14 mouse cellular contexts compared by ENCODE assay signal in the genomic region with DNA sequence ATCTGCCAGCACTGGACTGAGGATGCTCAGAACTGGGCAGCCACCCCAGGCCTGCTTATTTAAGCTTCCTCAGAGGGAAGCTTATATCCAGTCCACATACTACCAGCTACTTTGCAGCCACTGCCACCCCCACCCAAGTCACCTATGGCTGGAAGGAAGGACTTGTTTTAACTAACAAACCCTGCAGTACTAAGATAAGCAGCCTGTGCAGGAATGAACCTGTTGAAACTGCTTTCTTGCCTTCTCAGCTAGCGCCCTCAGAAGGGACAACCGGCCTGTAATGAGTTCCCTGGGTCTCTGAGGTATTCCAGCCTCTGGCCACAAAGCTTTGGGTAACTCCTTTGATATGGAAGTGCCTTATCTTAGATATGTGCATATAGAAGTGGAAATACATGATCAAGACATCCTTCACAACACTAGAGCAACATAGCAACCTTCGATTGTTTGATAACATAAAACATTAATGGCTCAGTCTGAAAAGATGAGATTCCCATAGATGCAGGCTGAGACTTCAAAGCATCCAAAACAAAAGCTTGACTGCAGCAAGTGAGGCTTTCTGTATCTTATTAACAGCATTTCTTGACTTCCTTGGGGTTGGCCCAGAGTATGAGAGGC. TPM values are rescaled to one million over a fixed set of nuclear protein-coding genes. Genes with fewer than 3 reads are reported as not detected.
DNase-seq lines count a peak whose midpoint lies in the region; ATAC-seq and TF ChIP-seq lines count a peak whose summit lies in the region.
"Had no signal": no experiment of that assay in that cellular context is flagged by ENCODE, and none has a peak within 500 bp of the region (broad histone marks: within the 10 kb centered on the region; RNA-seq: fewer than 3 reads in every experiment).

No protein-coding gene starts in this region.

- no peaks in the 10 kb centered on the region for H3K36me3 ChIP-seq in heart, postnatal 0 days (replicated peaks; ENCODE audit: control insufficient read depth, insufficient read depth, low read length)
- H3K36me3 ChIP-seq in heart, adult 2 months (ENCODE audit: control insufficient read depth, insufficient read depth, low read length) = no peaks in the 10 kb centered on the region
- H3K36me3 ChIP-seq in CH12.LX (replicated peaks in 1 of 2; ENCODE audit: control insufficient read depth in 1 of 2, insufficient read depth in 1 of 2, low read length in 1 of 2) = no peaks in the 10 kb centered on the region
- no peaks in the 10 kb centered on the region for H3K36me3 ChIP-seq in forebrain, embryonic 11.5 days (ENCODE audit: control insufficient read depth, insufficient read depth, low read length)
- H3K36me3 ChIP-seq: hindbrain, embryonic 15.5 days had no signal

- TF ChIP-seq EP300 in heart, postnatal 0 days (IDR thresholded peaks at IDR 0.05; ENCODE audit: low read depth) = no peak
- TF ChIP-seq EP300 in heart, adult 2 months (IDR thresholded peaks at IDR 0.05; ENCODE audit: insufficient read depth, low read depth, low read length) = no peak
- TF ChIP-seq EP300 in CH12.LX (IDR thresholded peaks at IDR 0.05; ENCODE audit: low read length) = no peak

- H3K79me2 ChIP-seq in heart, adult 2 months (replicated peaks; ENCODE audit: control insufficient read depth, insufficient read depth, low read length) = no peaks in the 10 kb centered on the region
- H3K79me2 ChIP-seq in CH12.LX (replicated peaks; ENCODE audit: control insufficient read depth, extremely low read depth, insufficient read depth, poor library complexity, severe bottlenecking) = no peaks in the 10 kb centered on the region

- TF ChIP-seq CTCF in heart, postnatal 0 days (IDR thresholded peaks at IDR 0.05; ENCODE audit: low read depth) = no peak
- no peak for TF ChIP-seq CTCF in heart, adult 2 months (IDR thresholded peaks at IDR 0.05)
- no peak for TF ChIP-seq CTCF in CH12.LX (conservative IDR thresholded peaks at IDR 0.05 in 1 of 2, IDR thresholded peaks at IDR 0.05 in 1 of 2; ENCODE audit: low read depth in 2 of 2, low read length in 2 of 2)
- TF ChIP-seq CTCF in layer of hippocampus, adult 2 months (conservative IDR thresholded peaks at IDR 0.05) = no peak

- DNase-seq in heart, postnatal 0 days (ENCODE audit: low spot score) = no peak
- no peak for DNase-seq in heart, adult 2 months
- no peak for DNase-seq in CH12.LX (ENCODE audit: extremely low read depth)
- DNase-seq in c-Kit-positive CD71-positive TER-119-positive erythroid progenitor cells, embryonic 14.5 days (ENCODE audit: low spot score) = peak; percentile 34
- no peak for DNase-seq in layer of hippocampus, adult 2 months (ENCODE audit: low spot score in 2 of 2)
- DNase-seq in lung, postnatal 25 days (ENCODE audit: low spot score) = no peak
- no peak for DNase-seq in forebrain, embryonic 11.5 days (ENCODE audit: low spot score)
- DNase-seq: embryo, embryonic 11 days; forebrain, postnatal 0 days; right cerebral cortex, postnatal 25 days; thymus, postnatal 25 days had no signal

- in situ Hi-C loops in CH12.LX (cut with MboI; ENCODE audit: low pct_ligation_motif_present, low pct_unique_long_range_greater_than_20kb, low sequenced_read_pairs) = no loop called here

- no peak for TF ChIP-seq POLR2A in heart, adult 2 months (IDR thresholded peaks at IDR 0.05; ENCODE audit: insufficient read depth, low read depth, low read length)
- no peak for TF ChIP-seq POLR2A in CH12.LX (IDR thresholded peaks at IDR 0.05; ENCODE audit: low read depth, low read length)

- intact Hi-C loops in heart, adult 2 months (cut with DNase I) = no loop called here

- no peak overlapping the region for H3K9ac ChIP-seq in heart, postnatal 0 days (replicated peaks; ENCODE audit: low read depth, low read length)
- H3K9ac ChIP-seq in heart, adult 2 months (ENCODE audit: low read depth, low read length) = no peak overlapping the region
- no peak overlapping the region for H3K9ac ChIP-seq in CH12.LX (ENCODE audit: insufficient read depth, low read depth)
- H3K9ac ChIP-seq in forebrain, embryonic 11.5 days (ENCODE audit: low read length) = no peak overlapping the region
- H3K9ac ChIP-seq: forebrain, postnatal 0 days; hindbrain, embryonic 15.5 days had no signal

- no peaks in the 10 kb centered on the region for H3K27me3 ChIP-seq in heart, postnatal 0 days (ENCODE audit: control insufficient read depth, insufficient read depth, low read length)
- no peaks in the 10 kb centered on the region for H3K27me3 ChIP-seq in heart, adult 2 months (ENCODE audit: control insufficient read depth, insufficient read depth, low read length)
- no peaks in the 10 kb centered on the region for H3K27me3 ChIP-seq in CH12.LX (replicated peaks)
- no peaks in the 10 kb centered on the region for H3K27me3 ChIP-seq in forebrain, embryonic 11.5 days (ENCODE audit: control insufficient read depth, insufficient read depth, low read length)
- H3K27me3 ChIP-seq: hindbrain, embryonic 15.5 days had no signal

- peaks cover 7% of the 10 kb centered on the region for H3K4me1 ChIP-seq in heart, postnatal 0 days (ENCODE audit: control insufficient read depth, insufficient read depth)
- H3K4me1 ChIP-seq in heart, adult 2 months (ENCODE audit: control insufficient read depth, insufficient read depth, low read length) = peaks cover 3% of the 10 kb centered on the region
- H3K4me1 ChIP-seq in CH12.LX (ENCODE audit: control insufficient read depth in 1 of 2, insufficient read depth in 2 of 2) = peaks cover 20 to 44% of the 10 kb centered on the region in 2 experiments
- H3K4me1 ChIP-seq in forebrain, embryonic 11.5 days (replicated peaks; ENCODE audit: control insufficient read depth, insufficient read depth, low read length) = peaks cover 2% of the 10 kb centered on the region; the same call in 1 of the 2 replicates

- 43% methylated on average over 3 of the region's 3 CpGs for WGBS in heart, postnatal 0 days
- WGBS in heart, adult 2 months = 61% methylated on average over 3 of the region's 3 CpGs
- 81% methylated on average over 3 of the region's 3 CpGs for WGBS in forebrain, embryonic 11.5 days

- no peak overlapping the region for H3K4me3 ChIP-seq in heart, postnatal 0 days (ENCODE audit: low read depth, low read length)
- H3K4me3 ChIP-seq in heart, adult 2 months = no peak overlapping the region
- no peak overlapping the region for H3K4me3 ChIP-seq in CH12.LX (replicated peaks in 1 of 3; ENCODE audit: low read depth in 2 of 3, low read length in 2 of 3, poor library complexity in 1 of 3)
- H3K4me3 ChIP-seq in layer of hippocampus, adult 2 months = no peak overlapping the region
- no peak overlapping the region for H3K4me3 ChIP-seq in forebrain, embryonic 11.5 days (ENCODE audit: low read depth, low read length)
- H3K4me3 ChIP-seq: hindbrain, embryonic 15.5 days had no signal

- dilution Hi-C loops in CH12.LX (cut with MboI; ENCODE audit: extremely low pct_ligation_motif_present, extremely low pct_unique_long_range_greater_than_20kb, low sequenced_read_pairs) = no loop called here

- no peaks in the 10 kb centered on the region for H3K9me3 ChIP-seq in heart, postnatal 0 days (replicated peaks; ENCODE audit: control insufficient read depth, low read length)
- H3K9me3 ChIP-seq in CH12.LX (replicated peaks; ENCODE audit: low read length) = no peaks in the 10 kb centered on the region
- no peaks in the 10 kb centered on the region for H3K9me3 ChIP-seq in forebrain, embryonic 11.5 days (ENCODE audit: control insufficient read depth, low read length)
- H3K9me3 ChIP-seq: hindbrain, embryonic 15.5 days had no signal

- 0 out of 2 replicates have a peak overlapping the region, but pooled peaks have one; percentile 2 for H3K27ac ChIP-seq in heart, postnatal 0 days (ENCODE audit: low read depth)
- H3K27ac ChIP-seq in heart, adult 2 months = no peak overlapping the region
- no peak overlapping the region for H3K27ac ChIP-seq in CH12.LX (ENCODE audit: insufficient read depth, low read depth)
- no peak overlapping the region for H3K27ac ChIP-seq in layer of hippocampus, adult 2 months
- H3K27ac ChIP-seq in forebrain, embryonic 11.5 days (ENCODE audit: low read depth, low read length) = no peak overlapping the region
- H3K27ac ChIP-seq: hindbrain, embryonic 15.5 days had no signal

- TF ChIP-seq RAD21 in CH12.LX (IDR thresholded peaks at IDR 0.05; ENCODE audit: low read depth, low read length) = no peak

- 0 out of 2 replicates have a peak, but pooled peaks have one; percentile 27 for ATAC-seq in heart, postnatal 0 days (ENCODE audit: insufficient read depth, low read depth)
- ATAC-seq in megakaryocyte progenitor cell, adult 5-6 weeks (replicated peaks; ENCODE audit: poor library complexity) = peak; percentile 51
- no peak for ATAC-seq in forebrain, embryonic 11.5 days (replicated peaks; ENCODE audit: low FRiP score)
- ATAC-seq: forebrain, postnatal 0 days had no signal

- 0 out of 2 replicates have a peak overlapping the region, but pooled peaks have one; percentile 2 for H3K4me2 ChIP-seq in heart, postnatal 0 days (ENCODE audit: low read depth, low read length)
- peak overlapping the region; percentile 16 for H3K4me2 ChIP-seq in CH12.LX (ENCODE audit: insufficient read depth, low read depth, poor library complexity, severe bottlenecking)
- no peak overlapping the region for H3K4me2 ChIP-seq in forebrain, embryonic 11.5 days (ENCODE audit: low read depth, low read length, severe bottlenecking)
- H3K4me2 ChIP-seq: hindbrain, embryonic 15.5 days had no signal

RNA-seq across cellular contexts. Expression of gene Klhl5, which starts 5.2 kb away (rescaled TPM):
- total RNA-seq in heart, postnatal 0 days (2014; rRNA removed; ENCODE audit: low replicate concordance) = 7.9 and 10.0 TPM in 2 replicates
- polyA plus RNA-seq in heart, postnatal 0 days (2015; fragmentation: Nextera tagmentation; extraction: Ambion mirVana) = 9.7 and 10.1 TPM in 2 replicates
- total RNA-seq in heart, adult 2 months (2021) = 10 to 100 TPM; 12.9 to 15.3 TPM
- polyA plus RNA-seq in heart, adult 2 months (2012; rRNA removed) = 10.8 and 18.8 TPM in 2 replicates
- total RNA-seq in CH12.LX (2012; rRNA removed) (15.7 and 20.6 TPM in 2 replicates), CH12.LX (2014; rRNA removed) (22.6 and 23.2 TPM in 2 replicates)
- polyA plus RNA-seq in CH12.LX (2012; ENCODE audit: insufficient read length, low read depth) = 27.2 and 31.7 TPM in 2 replicates
- 84.6 and 87.6 TPM in 2 replicates for total RNA-seq in megakaryocyte progenitor cell, adult 5-6 weeks (2015)
- total RNA-seq in megakaryocyte progenitor cell, adult 5-6 weeks (2017) = 49.1 and 58.1 TPM in 2 replicates
- total RNA-seq in layer of hippocampus, adult 2 months (2021) = 10 to 100 TPM; 53.8 to 62.9 TPM
- 42.2 and 42.8 TPM in 2 replicates for polyA plus RNA-seq in forebrain, embryonic 11.5 days (2014; fragmentation: Nextera tagmentation; extraction: Ambion mirVana)

RNA-seq across cellular contexts. Expression of gene Tmem156, which starts 10.2 kb away (rescaled TPM):
- total RNA-seq in heart, postnatal 0 days (2014; rRNA removed; ENCODE audit: low replicate concordance) = not detected in 2 replicates
- polyA plus RNA-seq in heart, postnatal 0 days (2015; fragmentation: Nextera tagmentation; extraction: Ambion mirVana) = 0.16 and 0.19 TPM in 2 replicates
- total RNA-seq in heart, adult 2 months (2021) = under 1 TPM in 1 of 2 experiments, not detected in 1; 0.27 TPM
- not detected in 2 replicates for polyA plus RNA-seq in heart, adult 2 months (2012; rRNA removed)
- total RNA-seq in CH12.LX (2012; rRNA removed) (7.3 and 9.1 TPM in 2 replicates), CH12.LX (2014; rRNA removed) (15.8 and 15.9 TPM in 2 replicates)
- polyA plus RNA-seq in CH12.LX (2012; ENCODE audit: insufficient read length, low read depth) = 16.6 and 20.8 TPM in 2 replicates
- 29.2 and 30.6 TPM in 2 replicates for total RNA-seq in megakaryocyte progenitor cell, adult 5-6 weeks (2015)
- 38.0 and 41.3 TPM in 2 replicates for total RNA-seq in megakaryocyte progenitor cell, adult 5-6 weeks (2017)
- total RNA-seq in layer of hippocampus, adult 2 months (2021) = under 1 TPM; 0.39 to 0.44 TPM
- polyA plus RNA-seq in forebrain, embryonic 11.5 days (2014; fragmentation: Nextera tagmentation; extraction: Ambion mirVana) = 0.21 TPM in 1 of 2 replicates, not detected in the other
- polyA plus RNA-seq: hindbrain, embryonic 15.5 days; liver, adult 2 months had no signal
